21 mouse cellular contexts compared by ENCODE assay signal in genomic region chr5:133070141-133070540, GRCm38 (mm10).
DNase-seq lines count a peak whose midpoint lies in the region; ATAC-seq and TF ChIP-seq lines count a peak whose summit lies in the region.
"Had no signal": no experiment of that assay in that cellular context is flagged by ENCODE, and none has a peak within 500 bp of the region (broad histone marks: within the 10 kb centered on the region; RNA-seq: fewer than 3 reads in every experiment).

No protein-coding gene starts in this region.

- no peaks in the 10 kb centered on the region for H3K27me3 ChIP-seq in stomach, postnatal 0 days (ENCODE audit: control insufficient read depth, insufficient read depth, low read length)
- H3K27me3 ChIP-seq: embryonic facial prominence, embryonic 15.5 days; forebrain, embryonic 15.5 days; heart, embryonic 13.5 days had no signal

- H3K36me3 ChIP-seq in stomach, postnatal 0 days (ENCODE audit: control insufficient read depth, insufficient read depth, low read length) = no peaks in the 10 kb centered on the region
- H3K36me3 ChIP-seq: embryonic facial prominence, embryonic 15.5 days; forebrain, embryonic 10.5 days; forebrain, embryonic 15.5 days; G1E; heart, embryonic 13.5 days; hindbrain, embryonic 15.5 days had no signal

- no peak for TF ChIP-seq EP300 in stomach, postnatal 0 days (optimal IDR thresholded peaks at IDR 0.05)

- peak; percentile 69 for DNase-seq in cerebellum, adult 11-12 months
- DNase-seq in cerebellum, adult 8-10 months = peak; percentile 30
- peak; percentile 17 to 69 for DNase-seq in cerebellum, postnatal 14 days
- DNase-seq in right cerebral cortex, postnatal 14 days = no peak
- no peak for DNase-seq in stomach, postnatal 0 days (ENCODE audit: low spot score)
- no peak for DNase-seq in thymus, postnatal 25 days
- DNase-seq: adrenal gland, postnatal 25 days; embryo, embryonic 11 days; gastrocnemius, postnatal 36 days; heart, adult 11 months; heart, postnatal 36 days; kidney, adult 8-10 months had no signal

- H3K27ac ChIP-seq in stomach, postnatal 0 days (replicated peaks) = no peak overlapping the region
- H3K27ac ChIP-seq: embryonic facial prominence, embryonic 15.5 days; forebrain, embryonic 10.5 days; forebrain, embryonic 15.5 days; heart, embryonic 13.5 days; hindbrain, embryonic 15.5 days had no signal

- H3K4me3 ChIP-seq in stomach, postnatal 0 days (ENCODE audit: low read depth, low read length) = no peak overlapping the region
- H3K4me3 ChIP-seq: embryonic facial prominence, embryonic 15.5 days; erythroblast, embryonic 14.5 days; forebrain, embryonic 10.5 days; forebrain, embryonic 15.5 days; heart, embryonic 13.5 days; hindbrain, embryonic 15.5 days had no signal

- no peak overlapping the region for H3K4me2 ChIP-seq in stomach, postnatal 0 days (replicated peaks; ENCODE audit: low read depth)
- H3K4me2 ChIP-seq: embryonic facial prominence, embryonic 15.5 days; forebrain, embryonic 15.5 days; heart, embryonic 13.5 days; hindbrain, embryonic 15.5 days had no signal

- no peak for ATAC-seq in stomach, postnatal 0 days (ENCODE audit: low FRiP score, low TSS enrichment)
- ATAC-seq: CD4-positive, CD25-positive, alpha-beta regulatory T cell, adult 4 months; forebrain, embryonic 15.5 days; intestine, postnatal 0 days had no signal

- H3K9me3 ChIP-seq in stomach, postnatal 0 days (ENCODE audit: control insufficient read depth, low read length) = no peaks in the 10 kb centered on the region
- H3K9me3 ChIP-seq: embryonic facial prominence, embryonic 15.5 days; forebrain, embryonic 10.5 days; forebrain, embryonic 15.5 days; heart, embryonic 13.5 days; hindbrain, embryonic 15.5 days had no signal

- H3K9ac ChIP-seq in stomach, postnatal 0 days (ENCODE audit: low read length) = no peak overlapping the region
- H3K9ac ChIP-seq: embryonic facial prominence, embryonic 15.5 days; forebrain, embryonic 15.5 days; heart, embryonic 13.5 days; hindbrain, embryonic 15.5 days had no signal

- TF ChIP-seq CTCF in stomach, postnatal 0 days (IDR thresholded peaks at IDR 0.05; ENCODE audit: low read depth) = no peak

- no peaks in the 10 kb centered on the region for H3K4me1 ChIP-seq in stomach, postnatal 0 days (replicated peaks; ENCODE audit: control insufficient read depth, insufficient read depth)
- H3K4me1 ChIP-seq: embryonic facial prominence, embryonic 15.5 days; forebrain, embryonic 10.5 days; forebrain, embryonic 15.5 days; heart, embryonic 13.5 days; hindbrain, embryonic 15.5 days had no signal

Comparison
In these comparisons a context has a peak if more than half of its experiments do, and no peak if none do; other contexts are left out.
1. DNase-seq: peak in cerebellum, adult 11-12 months (single experiment), cerebellum, adult 8-10 months (single experiment) and cerebellum, postnatal 14 days (2 of 2); none in right cerebral cortex, postnatal 14 days (single experiment), stomach, postnatal 0 days (single experiment) and thymus, postnatal 25 days (single experiment).